Mouse (Mus musculus): ENCODE measurements at regions not wholly inside any gene's neighbourhood (a gene's known extent, or its start where the extent isn't known, plus 50 kb on each side); places are given as distances from the start of the nearest gene placed in this dataset.
A peak's percentile ranks its signal among the peaks of the same experiment; 100 is the strongest.

DNA sequence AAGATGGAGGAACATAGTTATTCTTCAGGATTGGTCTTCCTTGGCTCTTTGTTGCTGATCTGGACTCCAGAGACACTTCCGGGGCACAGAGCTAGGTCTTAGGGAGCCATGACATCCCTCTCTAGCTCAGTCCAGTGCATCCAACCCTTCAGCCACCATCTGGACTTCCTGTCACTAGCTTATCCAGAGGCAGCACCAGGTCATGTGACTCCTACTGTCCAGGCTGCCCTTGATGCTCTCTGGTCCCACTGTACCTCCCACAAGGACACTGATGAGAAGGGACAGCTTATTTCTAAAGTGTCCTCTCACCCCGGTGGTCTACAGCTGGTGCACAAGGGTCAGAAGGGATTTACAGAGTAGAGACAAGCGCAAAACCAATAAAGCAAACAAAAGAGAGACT lies 400.7 kb upstream of the Kcnab2 start:
- DNase-seq (ENCODE audit: low spot score, missing footprints): no peak
- ATAC-seq (ENCODE audit: low FRiP score): 0 out of 2 replicates have a peak, but pooled peaks have one; percentile 55
- Histone ChIP-seq H3K9me3 (ENCODE audit: control insufficient read depth, low read length) (no peaks in the 10 kb centered on the region; the same call in 1 of the 2 replicates), H3K4me2 (no peak overlapping the region), H3K4me3 (ENCODE audit: low read depth, low read length) (no peak overlapping the region), H3K27me3 (ENCODE audit: control insufficient read depth, insufficient read depth, low read length) (no peaks in the 10 kb centered on the region), H3K9ac (ENCODE audit: low read length) (no peak overlapping the region), H3K27ac (ENCODE audit: low read depth, low read length) (no peak overlapping the region), H3K4me1 (ENCODE audit: control insufficient read depth, insufficient read depth, low read length) (0 out of 2 replicates have a peak, but pooled peaks cover 2% of the 10 kb centered on the region), H3K36me3 (ENCODE audit: control insufficient read depth, insufficient read depth, low read length) (no peaks in the 10 kb centered on the region)
- WGBS: 62% methylated on average over 3 of the region's 3 CpGs

DNA sequence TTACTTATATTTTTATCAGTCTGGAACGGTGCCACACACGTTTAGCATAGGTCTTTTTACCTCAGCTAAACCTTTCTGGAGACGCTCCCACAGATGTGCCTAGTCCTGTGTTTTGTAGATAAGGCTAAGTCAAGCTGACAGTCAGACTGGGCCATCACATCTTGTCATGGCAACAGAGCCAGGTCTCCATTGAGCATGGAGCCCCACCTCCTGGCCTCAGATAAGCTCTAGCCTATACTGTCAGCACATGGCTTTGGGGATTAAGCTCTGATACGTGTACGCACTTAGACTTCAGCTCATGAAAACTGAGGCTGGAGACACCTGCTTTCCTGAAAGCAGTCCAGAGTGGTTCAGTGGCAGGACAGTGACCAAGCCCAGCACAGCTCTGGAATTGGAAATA lies 392.4 kb upstream of the Kcnab2 start:
- 85% methylated on average over 5 of the region's 5 CpGs for WGBS
- Histone ChIP-seq H3K9ac (ENCODE audit: low read length) (no peak overlapping the region), H3K4me1 (ENCODE audit: control insufficient read depth, insufficient read depth, low read length) (no peaks in the 10 kb centered on the region), H3K4me3 (ENCODE audit: low read depth, low read length) (no peak overlapping the region), H3K27ac (ENCODE audit: low read depth, low read length) (no peak overlapping the region), H3K36me3 (ENCODE audit: control insufficient read depth, insufficient read depth, low read length) (no peaks in the 10 kb centered on the region), H3K27me3 (ENCODE audit: control insufficient read depth, insufficient read depth, low read length) (no peaks in the 10 kb centered on the region), H3K4me2 (no peak overlapping the region), H3K9me3 (ENCODE audit: control insufficient read depth, low read length) (no peaks in the 10 kb centered on the region)
- DNase-seq (ENCODE audit: low spot score, missing footprints) (no peak), ATAC-seq (ENCODE audit: low FRiP score) (no peak)

DNA sequence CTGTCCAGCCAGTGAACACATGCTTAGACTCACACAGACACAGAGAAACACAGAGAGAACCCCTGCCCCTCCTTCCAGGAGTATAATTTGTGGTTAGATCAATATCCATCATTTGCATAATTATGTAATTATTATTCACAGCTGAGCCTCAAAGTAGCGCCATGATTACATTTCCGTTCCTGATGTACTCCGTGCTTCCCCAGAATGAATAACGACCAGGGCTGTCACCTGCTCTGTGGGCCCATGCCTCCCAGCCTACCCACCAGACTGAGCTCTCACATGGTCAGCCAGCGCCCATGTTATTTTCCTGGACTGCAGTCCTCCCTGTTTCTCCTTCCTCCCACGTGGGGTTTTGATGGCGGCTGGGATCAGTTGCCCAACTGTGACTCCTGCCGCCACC lies 388.2 kb upstream of the Kcnab2 start:
- ATAC-seq (ENCODE audit: low FRiP score) (no peak), DNase-seq (ENCODE audit: low spot score, missing footprints) (no peak)
- WGBS: 92% methylated on average over 8 of the region's 8 CpGs
- Histone ChIP-seq H3K27me3 (ENCODE audit: control insufficient read depth, insufficient read depth, low read length) (no peaks in the 10 kb centered on the region), H3K36me3 (ENCODE audit: control insufficient read depth, insufficient read depth, low read length) (no peaks in the 10 kb centered on the region), H3K27ac (ENCODE audit: low read depth, low read length) (no peak overlapping the region), H3K4me2 (no peak overlapping the region), H3K4me3 (ENCODE audit: low read depth, low read length) (no peak overlapping the region), H3K4me1 (ENCODE audit: control insufficient read depth, insufficient read depth, low read length) (no peaks in the 10 kb centered on the region), H3K9ac (ENCODE audit: low read length) (no peak overlapping the region), H3K9me3 (ENCODE audit: control insufficient read depth, low read length) (no peaks in the 10 kb centered on the region)

DNA sequence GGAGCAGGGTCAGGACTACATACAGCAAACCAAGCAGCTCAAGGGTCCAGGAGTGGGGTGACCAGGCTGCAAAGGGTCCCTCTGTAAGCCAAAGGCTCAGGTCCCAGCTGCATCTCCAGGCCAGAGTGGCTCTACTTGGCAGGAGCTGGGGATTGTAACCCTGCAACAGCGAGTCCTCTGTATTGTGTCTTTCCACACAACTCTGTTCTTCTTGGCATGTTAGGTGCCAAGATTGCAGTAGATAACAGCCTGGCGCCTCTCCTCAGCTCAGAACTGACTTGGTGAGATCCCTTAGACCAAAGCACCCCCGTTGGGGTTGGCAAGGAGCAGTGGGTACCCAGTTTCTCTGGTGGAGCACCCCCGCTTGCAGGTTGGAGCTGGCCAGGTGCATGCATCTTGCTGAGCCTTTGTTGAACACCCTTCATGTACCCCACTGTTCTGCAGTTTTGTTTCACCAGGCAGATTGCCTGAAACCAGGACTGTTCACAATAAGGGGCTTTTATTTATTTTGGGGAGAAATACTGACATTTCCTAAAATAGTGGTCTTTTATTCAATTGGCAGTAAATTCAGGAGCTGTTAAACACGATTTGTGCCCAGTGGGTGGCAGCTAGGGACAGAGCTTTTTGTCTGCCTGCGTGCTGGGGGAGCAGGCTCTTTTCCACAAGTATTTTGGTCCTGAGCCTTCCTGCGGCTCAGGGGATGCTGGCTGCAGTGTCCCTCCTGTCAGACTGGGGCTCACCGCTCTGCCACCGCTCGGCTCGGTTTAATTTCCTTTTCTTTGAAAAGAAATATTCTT lies 385.3 kb upstream of the Kcnab2 start:
- ATAC-seq (ENCODE audit: low FRiP score): no peak
- Histone ChIP-seq H3K4me2 (no peak overlapping the region), H3K36me3 (ENCODE audit: control insufficient read depth, insufficient read depth, low read length) (no peaks in the 10 kb centered on the region), H3K4me1 (ENCODE audit: control insufficient read depth, insufficient read depth, low read length) (no peaks in the 10 kb centered on the region), H3K27me3 (ENCODE audit: control insufficient read depth, insufficient read depth, low read length) (no peaks in the 10 kb centered on the region), H3K9me3 (ENCODE audit: control insufficient read depth, low read length) (no peaks in the 10 kb centered on the region), H3K27ac (ENCODE audit: low read depth, low read length) (no peak overlapping the region), H3K9ac (ENCODE audit: low read length) (no peak overlapping the region), H3K4me3 (ENCODE audit: low read depth, low read length) (no peak overlapping the region)
- 46% methylated on average over 11 of the region's 11 CpGs for whole genome bisulfite sequencing
- DNase-seq (ENCODE audit: low spot score, missing footprints): peak; percentile 51

DNA sequence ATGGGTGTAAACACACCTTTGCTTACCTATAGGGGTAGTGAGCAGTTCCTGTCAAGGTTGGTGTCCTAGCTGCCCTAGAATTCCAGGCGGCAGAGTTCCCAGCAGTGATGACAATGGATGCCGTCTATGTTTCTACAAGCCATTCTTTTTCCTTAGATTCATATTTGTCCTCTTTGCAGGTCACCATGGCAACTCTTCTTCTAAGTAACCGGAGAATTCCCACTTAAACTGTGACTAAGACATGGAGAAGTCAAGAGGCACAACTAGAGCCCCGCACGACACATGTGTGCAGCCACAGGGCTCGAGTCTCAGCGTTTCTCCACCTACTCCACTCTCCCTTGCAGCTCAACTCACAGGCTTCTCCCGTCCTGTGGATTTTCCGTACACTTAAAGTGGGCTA lies 381.5 kb upstream of the Kcnab2 start:
- no peak overlapping the region for H3K4me2 ChIP-seq
- no peaks in the 10 kb centered on the region for H3K36me3 ChIP-seq (ENCODE audit: control insufficient read depth, insufficient read depth, low read length)
- no peaks in the 10 kb centered on the region for H3K27me3 ChIP-seq (ENCODE audit: control insufficient read depth, insufficient read depth, low read length)
- no peaks in the 10 kb centered on the region for H3K9me3 ChIP-seq (ENCODE audit: control insufficient read depth, low read length)
- no peak overlapping the region for H3K4me3 ChIP-seq (ENCODE audit: low read depth, low read length)
- no peak overlapping the region for H3K9ac ChIP-seq (ENCODE audit: low read length)
- DNase-seq (ENCODE audit: low spot score, missing footprints) (no peak), ATAC-seq (ENCODE audit: low FRiP score) (no peak)
- 78% methylated on average over 9 of the region's 9 CpGs for WGBS
- no peak overlapping the region for H3K27ac ChIP-seq (ENCODE audit: low read depth, low read length)
- no peaks in the 10 kb centered on the region for H3K4me1 ChIP-seq (ENCODE audit: control insufficient read depth, insufficient read depth, low read length)

DNA sequence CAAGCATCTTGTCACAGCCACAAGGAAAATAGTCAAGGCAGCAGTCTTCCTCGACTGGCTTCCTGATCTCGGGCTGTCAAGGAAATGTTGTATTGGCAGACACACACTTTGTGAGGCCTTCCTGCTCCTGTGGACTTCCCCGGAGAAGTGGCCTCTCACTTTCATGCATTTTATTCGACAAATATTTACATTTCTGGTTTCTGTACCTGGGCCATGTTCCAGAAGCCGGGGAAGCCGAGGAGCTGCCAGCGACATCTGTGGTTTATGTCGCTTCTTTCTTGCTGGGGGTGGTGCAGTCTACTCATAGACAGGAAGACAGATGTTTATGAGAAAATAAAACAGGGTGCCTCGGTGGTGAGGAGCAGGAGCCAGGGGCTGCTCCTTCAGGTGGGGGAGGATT lies 372.5 kb upstream of the Kcnab2 start:
- 89% methylated on average over 9 of the region's 9 CpGs for WGBS
- H3K27ac ChIP-seq (ENCODE audit: low read depth, low read length): no peak overlapping the region
- no peak for DNase-seq (ENCODE audit: low spot score, missing footprints)

DNA sequence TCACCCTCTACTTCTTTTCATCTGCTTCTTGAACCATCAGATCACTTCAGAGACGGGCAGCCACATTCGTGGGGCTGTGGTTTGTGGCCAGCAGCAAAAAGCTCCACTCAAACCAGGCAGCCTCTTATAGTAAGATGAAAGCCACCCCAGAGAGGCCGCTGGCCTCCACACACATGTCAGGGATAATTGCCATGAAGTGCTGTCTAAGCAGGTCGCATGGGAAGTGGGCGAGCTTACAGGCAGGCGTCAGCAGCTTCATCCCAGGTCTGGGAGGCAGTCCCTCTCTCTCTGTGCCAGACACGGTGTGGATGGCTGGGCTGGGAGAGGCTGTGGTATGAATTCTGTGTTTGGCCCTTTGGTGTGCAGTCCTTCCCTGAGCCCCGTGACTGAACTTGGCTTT lies 358.4 kb upstream of the Kcnab2 start:
- H3K27ac ChIP-seq (ENCODE audit: low read depth, low read length): no peak overlapping the region
- H3K27me3 ChIP-seq (ENCODE audit: control insufficient read depth, insufficient read depth, low read length): peaks cover 5% of the 10 kb centered on the region

More for the DNA sequence above, 372.5 kb upstream of the Kcnab2 start:
- no peaks in the 10 kb centered on the region for H3K9me3 ChIP-seq (ENCODE audit: control insufficient read depth, low read length)
- no peaks in the 10 kb centered on the region for H3K4me1 ChIP-seq (ENCODE audit: control insufficient read depth, insufficient read depth, low read length)
- no peaks in the 10 kb centered on the region for H3K27me3 ChIP-seq (ENCODE audit: control insufficient read depth, insufficient read depth, low read length)
- no peak for ATAC-seq (ENCODE audit: low FRiP score)
- no peak overlapping the region for H3K9ac ChIP-seq (ENCODE audit: low read length)
- no peak overlapping the region for H3K4me2 ChIP-seq
- H3K36me3 ChIP-seq (ENCODE audit: control insufficient read depth, insufficient read depth, low read length): no peaks in the 10 kb centered on the region
- no peak overlapping the region for H3K4me3 ChIP-seq (ENCODE audit: low read depth, low read length)

DNA sequence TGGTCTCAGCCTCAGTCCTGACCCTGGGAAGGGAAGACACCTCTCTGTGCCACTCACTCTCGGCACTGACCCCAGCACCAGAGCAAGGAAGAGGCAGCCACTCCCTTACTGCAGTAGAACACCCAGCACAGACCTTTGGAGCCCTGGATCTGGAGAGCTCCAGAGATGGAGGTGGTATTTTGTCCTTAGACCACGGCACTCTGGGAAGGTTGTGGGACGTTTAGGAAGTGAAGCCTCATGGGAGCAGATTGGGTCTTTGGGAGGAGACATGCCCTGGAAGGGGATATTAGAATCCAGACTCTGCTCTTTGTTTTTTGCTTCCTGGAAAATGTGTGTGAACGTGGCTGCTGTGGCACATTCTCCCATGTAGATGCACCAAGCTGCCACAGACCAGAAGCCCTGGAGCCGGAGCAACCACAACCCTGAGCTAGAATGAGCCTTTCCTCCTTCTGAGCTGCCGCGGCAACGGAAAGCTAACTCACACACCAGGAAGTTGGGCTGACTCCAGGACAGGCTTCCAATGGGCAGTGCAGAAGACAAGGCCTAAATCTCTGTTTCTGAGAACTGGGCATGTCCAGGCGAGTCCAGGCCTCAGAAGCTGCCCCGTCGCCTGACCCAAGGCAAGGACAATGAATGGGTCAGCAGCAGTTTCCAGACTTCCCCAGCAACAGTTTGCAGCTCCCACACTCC lies 356.9 kb upstream of the Kcnab2 start:
- Histone ChIP-seq H3K9me3 (ENCODE audit: control insufficient read depth, low read length) (peaks cover 1% of the 10 kb centered on the region; the same call in 1 of the 2 replicates), H3K4me1 (ENCODE audit: control insufficient read depth, insufficient read depth, low read length) (peaks cover 29% of the 10 kb centered on the region), H3K27ac (ENCODE audit: low read depth, low read length) (no peak overlapping the region), H3K9ac (ENCODE audit: low read length) (peak overlapping the region; percentile 44; the same call in 1 of the 2 replicates), H3K4me2 (no peak overlapping the region), H3K36me3 (ENCODE audit: control insufficient read depth, insufficient read depth, low read length) (no peaks in the 10 kb centered on the region), H3K27me3 (ENCODE audit: control insufficient read depth, insufficient read depth, low read length) (peaks cover 5% of the 10 kb centered on the region), H3K4me3 (ENCODE audit: low read depth, low read length) (no peak overlapping the region)
- ATAC-seq (ENCODE audit: low FRiP score): peak; percentile 15; the same call in 1 of the 2 replicates
- WGBS: 49% methylated on average over 11 of the region's 11 CpGs
- peak; percentile 90 for DNase-seq (ENCODE audit: low spot score, missing footprints)

More for the DNA sequence above, 358.4 kb upstream of the Kcnab2 start:
- no peak for ATAC-seq (ENCODE audit: low FRiP score)
- 63% methylated on average over 8 of the region's 8 CpGs for WGBS
- no peak overlapping the region for H3K4me2 ChIP-seq
- no peaks in the 10 kb centered on the region for H3K36me3 ChIP-seq (ENCODE audit: control insufficient read depth, insufficient read depth, low read length)
- no peak overlapping the region for H3K4me3 ChIP-seq (ENCODE audit: low read depth, low read length)
- H3K4me1 ChIP-seq (ENCODE audit: control insufficient read depth, insufficient read depth, low read length): peaks cover 29% of the 10 kb centered on the region
- DNase-seq (ENCODE audit: low spot score, missing footprints): no peak
- H3K9ac ChIP-seq (ENCODE audit: low read length): no peak overlapping the region
- no peaks in the 10 kb centered on the region for H3K9me3 ChIP-seq (ENCODE audit: control insufficient read depth, low read length)
